Mouse (Mus musculus): Measurements from ENCODE around the gene C5ar1. TPM values are rescaled to one million over a fixed set of nuclear protein-coding genes. Genes with fewer than 3 reads are reported as not detected.
A peak's percentile ranks its signal among the peaks of the same experiment; 100 is the strongest.
"Not testable (repeated sequence)": the region's sequence is repeated elsewhere in the genome, so short reads cannot be mapped to it uniquely, and the experiment has no call there.

C5ar1 gene
- polyA plus RNA-seq (2016; fragmentation: Nextera tagmentation; extraction: Ambion mirVana), result 0.54 and 0.64 TPM in 2 replicates

DNA sequence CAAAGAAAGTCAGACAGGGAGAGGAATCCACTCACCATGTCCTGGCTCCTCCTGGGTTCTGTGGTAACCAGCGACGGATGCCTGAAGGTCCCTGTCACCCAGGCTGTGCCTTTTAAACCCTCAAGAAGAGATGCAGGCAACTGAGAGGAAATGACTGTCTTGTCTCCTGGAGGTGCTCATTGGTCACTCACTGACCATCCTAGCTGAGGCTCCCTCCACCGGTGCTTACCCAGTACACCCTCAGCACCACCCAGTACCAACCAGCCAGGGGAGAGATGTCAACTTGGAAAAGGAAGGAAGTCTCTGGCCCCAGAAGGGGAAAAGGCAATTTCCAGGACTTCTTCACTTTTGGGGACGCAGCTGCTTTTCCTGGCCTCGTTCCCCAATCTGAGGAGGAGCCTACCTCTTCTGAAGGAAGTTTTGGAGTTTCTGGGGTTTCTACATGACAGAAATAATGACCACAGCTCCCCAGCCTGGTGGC is at the start of gene C5ar1:
Gene C5ar1, minus strand, starts transcription at position 431 of the 481 bp plus-strand sequence.
- DNase-seq (ENCODE audit: low spot score), result no peak
- Histone ChIP-seq H3K36me3 (replicated peaks) (no peaks in the 10 kb centered on the region), H3K4me3 (no peak within 1 kb of the TSS), H3K4me1 (no peaks in the 10 kb centered on the region), H3K27me3 (replicated peaks; ENCODE audit: low read depth, poor library complexity, severe bottlenecking) (no peaks in the 10 kb centered on the region), H3K9me3 (no peaks in the 10 kb centered on the region; the same call in 1 of the 2 replicates), H3K27ac (replicated peaks) (no peak within 1 kb of the TSS)
- WGBS, result 88% methylated on average over 5 of the region's 5 CpGs

- Histone ChIP-seq H3K36me3 (replicated peaks) (no peaks in the 10 kb centered on the region), H3K9me3 (no peaks in the 10 kb centered on the region), H3K4me3 (peak overlapping the region; percentile 83), H3K27me3 (replicated peaks; ENCODE audit: low read depth, poor library complexity, severe bottlenecking) (peaks cover 23% of the 10 kb centered on the region), H3K27ac (replicated peaks) (peak overlapping the region; percentile 97; the same call in 1 of the 2 replicates), H3K4me1 (peaks cover 58% of the 10 kb centered on the region)
- no peak for DNase-seq (ENCODE audit: low spot score)
- 45% methylated on average over 16 of the region's 16 CpGs for WGBS
These were observed 49.4 kb upstream of the C5ar1 start for GRCm38 (mm10) chr7:16308555-16309317.

GRCm38 (mm10) chr7:16308093-16308492 is 48.8 kb upstream of the C5ar1 start, which contains the start of gene Bbc3:
Gene Bbc3, plus strand, starts transcription at chr7:16308393.
- H3K27ac ChIP-seq (replicated peaks), result peak within 1 kb of the TSS; percentile 97; the same call in 1 of the 2 replicates
- 70% methylated on average over 1 of the region's 1 CpGs for WGBS
- DNase-seq (ENCODE audit: low spot score); H3K9me3 ChIP-seq; H3K36me3 ChIP-seq (replicated peaks): not testable (repeated sequence)
- H3K4me1 ChIP-seq, result peaks cover 51% of the 10 kb centered on the region
- H3K27me3 ChIP-seq (replicated peaks; ENCODE audit: low read depth, poor library complexity, severe bottlenecking), result peaks cover 23% of the 10 kb centered on the region
- peak within 1 kb of the TSS; percentile 83 for H3K4me3 ChIP-seq

DNA sequence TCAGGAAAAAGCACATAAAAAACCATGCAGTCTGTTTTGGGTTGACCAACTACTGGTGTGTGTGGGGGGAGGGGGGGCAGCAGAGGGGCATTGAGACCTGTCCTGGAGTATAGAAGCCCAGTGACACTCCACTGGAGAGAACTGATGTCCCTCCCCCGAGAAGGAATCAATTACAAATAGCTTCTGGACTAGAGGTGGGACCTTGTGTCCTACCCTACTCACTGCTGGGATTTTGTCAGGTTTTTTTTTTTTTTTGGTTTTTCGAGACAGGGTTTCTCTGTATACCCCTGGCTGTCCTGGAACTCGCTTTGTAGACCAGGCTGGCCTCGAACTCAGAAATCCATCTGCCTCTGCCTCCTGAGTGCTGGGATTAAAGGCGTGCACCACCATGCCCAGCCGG is 47.8 kb upstream of the C5ar1 start:
- not testable (repeated sequence) for H3K27ac ChIP-seq (replicated peaks); H3K4me3 ChIP-seq; DNase-seq (ENCODE audit: low spot score); H3K36me3 ChIP-seq (replicated peaks); H3K9me3 ChIP-seq
- Histone ChIP-seq H3K4me1 (peaks cover 42% of the 10 kb centered on the region), H3K27me3 (replicated peaks; ENCODE audit: low read depth, poor library complexity, severe bottlenecking) (peaks cover 23% of the 10 kb centered on the region)
- 78% methylated on average over 6 of the region's 6 CpGs for WGBS

DNA sequence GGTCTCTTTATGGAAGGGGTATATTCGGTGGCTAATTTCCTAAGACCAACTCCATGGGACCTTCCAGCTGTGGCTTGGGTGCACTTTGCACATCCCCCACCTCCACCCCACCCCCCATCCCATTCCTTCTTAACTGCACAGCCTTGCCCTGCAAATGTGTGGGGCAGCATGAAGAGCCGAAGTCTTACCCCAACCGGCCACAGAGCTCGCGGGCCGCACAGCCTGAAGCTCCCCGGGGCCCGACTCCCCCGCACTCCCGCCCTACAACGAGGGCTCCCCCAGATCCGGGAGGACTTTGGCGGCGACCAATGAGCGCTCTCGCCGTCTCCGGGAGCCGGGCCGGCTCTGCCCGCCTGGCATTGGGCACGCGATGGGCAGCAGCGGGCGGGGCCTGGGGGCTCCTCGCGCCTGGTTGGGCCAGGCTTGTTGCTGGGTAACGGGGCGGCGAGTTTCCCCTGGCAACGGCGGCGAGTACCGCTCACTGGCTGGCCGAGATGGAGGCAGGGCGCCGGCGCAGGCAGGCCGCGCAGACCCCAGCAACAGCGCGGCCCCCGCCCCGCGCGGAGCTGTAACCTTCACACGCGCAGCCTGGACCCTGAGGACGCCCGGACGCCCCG is 40.2 kb upstream of the C5ar1 start:
- peaks cover 41% of the 10 kb centered on the region for H3K4me1 ChIP-seq
- H3K4me3 ChIP-seq, result peak overlapping the region; percentile 64
- peak; percentile 94 for DNase-seq (ENCODE audit: low spot score)
- no peaks in the 10 kb centered on the region for H3K36me3 ChIP-seq (replicated peaks)
- H3K27me3 ChIP-seq (replicated peaks; ENCODE audit: low read depth, poor library complexity, severe bottlenecking), result peaks cover 9% of the 10 kb centered on the region; the same call in 1 of the 2 replicates
- H3K27ac ChIP-seq (replicated peaks), result peak overlapping the region; percentile 83
- WGBS, result under 1% methylated on average over 52 of the region's 52 CpGs
- H3K9me3 ChIP-seq, result no peaks in the 10 kb centered on the region

- 75% methylated on average over 5 of the region's 5 CpGs for WGBS
- no peaks in the 10 kb centered on the region for H3K9me3 ChIP-seq
- peaks cover 41% of the 10 kb centered on the region for H3K4me1 ChIP-seq
- H3K27ac ChIP-seq (replicated peaks), result peak overlapping the region; percentile 83; the same call in 1 of the 2 replicates
- H3K4me3 ChIP-seq, result peak overlapping the region; percentile 64
- H3K36me3 ChIP-seq (replicated peaks), result no peaks in the 10 kb centered on the region
- H3K27me3 ChIP-seq (replicated peaks; ENCODE audit: low read depth, poor library complexity, severe bottlenecking), result peaks cover 9% of the 10 kb centered on the region; the same call in 1 of the 2 replicates
- no peak for DNase-seq (ENCODE audit: low spot score)
These were observed 39.6 kb upstream of the C5ar1 start for GRCm38 (mm10) chr7:16298927-16299326.

DNA sequence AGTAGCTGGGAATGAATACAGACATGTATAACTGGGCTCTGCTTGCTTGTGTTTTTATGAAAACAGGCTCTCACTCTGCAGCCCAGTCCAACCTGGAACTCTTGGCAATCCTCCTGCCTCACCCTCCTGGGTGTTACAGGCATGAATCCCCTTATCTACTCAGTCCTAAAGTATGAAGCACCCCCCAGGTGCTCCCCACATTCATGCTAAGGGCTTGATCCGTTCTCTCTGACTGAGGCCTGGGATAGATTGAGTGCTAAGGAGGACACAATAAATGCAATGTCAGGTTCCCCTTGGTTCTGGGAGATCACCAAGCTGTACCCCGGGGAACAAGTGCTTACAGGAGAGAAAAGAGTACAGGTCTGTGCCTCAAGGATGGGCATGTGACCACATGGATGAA is 38.3 kb upstream of the C5ar1 start:
- 67% methylated on average over 2 of the region's 2 CpGs for WGBS
- no peak overlapping the region for H3K27ac ChIP-seq (replicated peaks)
- peaks cover 9% of the 10 kb centered on the region; the same call in 1 of the 2 replicates for H3K27me3 ChIP-seq (replicated peaks; ENCODE audit: low read depth, poor library complexity, severe bottlenecking)
- no peaks in the 10 kb centered on the region for H3K9me3 ChIP-seq
- H3K4me1 ChIP-seq, result peaks cover 41% of the 10 kb centered on the region
- no peak for DNase-seq (ENCODE audit: low spot score)
- peak overlapping the region; percentile 59; the same call in 1 of the 2 replicates for H3K4me3 ChIP-seq
- no peaks in the 10 kb centered on the region for H3K36me3 ChIP-seq (replicated peaks)

DNA sequence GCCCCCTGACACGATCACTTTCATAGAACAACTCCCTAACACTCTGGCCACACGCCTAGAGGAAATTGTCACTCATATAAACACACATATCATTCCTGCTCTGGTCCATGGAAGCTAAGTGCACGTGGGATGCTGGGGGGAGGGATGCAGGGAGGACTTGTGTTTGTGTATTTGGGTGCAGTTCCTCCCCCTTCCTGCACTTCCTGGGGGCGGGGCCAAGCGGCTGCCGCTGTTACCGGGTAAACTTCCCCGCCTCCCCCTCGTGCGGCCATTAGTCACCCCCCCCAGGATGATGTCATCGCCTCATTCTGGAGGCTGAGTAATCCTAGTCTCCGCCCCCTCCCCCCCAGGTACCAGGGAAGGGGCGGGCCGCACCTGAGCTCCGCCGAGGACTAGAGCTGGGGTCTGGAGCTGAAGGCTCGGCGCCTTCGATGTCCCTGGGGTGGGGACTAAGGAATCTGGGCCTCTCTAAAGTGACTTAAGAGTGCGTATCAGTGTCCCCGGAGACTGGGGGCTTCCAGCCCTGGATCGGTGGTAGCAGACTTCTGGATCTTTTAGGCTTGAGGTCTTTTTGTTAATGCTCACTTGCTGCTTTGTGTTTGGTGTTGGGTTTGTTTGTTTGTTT is 37.5 kb upstream of the C5ar1 start:
- Histone ChIP-seq H3K36me3 (replicated peaks) (no peaks in the 10 kb centered on the region), H3K4me3 (peak overlapping the region; percentile 59), H3K9me3 (no peaks in the 10 kb centered on the region), H3K27me3 (replicated peaks; ENCODE audit: low read depth, poor library complexity, severe bottlenecking) (peaks cover 9% of the 10 kb centered on the region; the same call in 1 of the 2 replicates), H3K27ac (replicated peaks) (peak overlapping the region; percentile 82), H3K4me1 (peaks cover 41% of the 10 kb centered on the region)
- 1% methylated on average over 22 of the region's 22 CpGs for WGBS
- DNase-seq (ENCODE audit: low spot score), result peak; percentile 91

DNA sequence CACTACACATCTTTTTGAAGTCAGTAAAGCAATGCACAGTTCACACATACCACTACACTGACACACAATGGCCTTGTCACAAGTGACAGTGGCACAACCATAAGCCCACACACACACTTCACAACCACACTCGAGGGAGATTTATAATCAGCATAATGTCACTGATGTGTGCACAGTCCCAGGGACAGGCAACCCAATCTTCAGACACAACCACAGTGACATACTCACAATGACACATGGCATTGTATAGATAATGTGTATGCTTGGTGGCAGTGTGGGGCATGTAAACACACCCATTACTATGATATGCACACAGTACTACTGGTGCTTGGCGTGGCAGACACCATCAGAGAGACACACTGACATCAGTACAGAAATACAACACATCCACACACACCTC is 36.8 kb upstream of the C5ar1 start:
- peak overlapping the region; percentile 89 for H3K27ac ChIP-seq (replicated peaks)
- WGBS, result 39% methylated on average over 2 of the region's 2 CpGs

GRCm38 (mm10) chr7:16295321-16295900 is 36.1 kb upstream of the C5ar1 start:
- Histone ChIP-seq H3K4me3 (peak overlapping the region; percentile 61), H3K4me1 (peaks cover 41% of the 10 kb centered on the region), H3K9me3 (no peaks in the 10 kb centered on the region), H3K27me3 (replicated peaks; ENCODE audit: low read depth, poor library complexity, severe bottlenecking) (peaks cover 5% of the 10 kb centered on the region; the same call in 1 of the 2 replicates), H3K27ac (replicated peaks) (peak overlapping the region; percentile 89), H3K36me3 (replicated peaks) (no peaks in the 10 kb centered on the region)
- DNase-seq (ENCODE audit: low spot score), result peak; percentile 87
- 2% methylated on average over 41 of the region's 41 CpGs for WGBS

More for the DNA sequence above, 36.8 kb upstream of the C5ar1 start:
- Histone ChIP-seq H3K4me3 (peak overlapping the region; percentile 59), H3K27me3 (replicated peaks; ENCODE audit: low read depth, poor library complexity, severe bottlenecking) (peaks cover 9% of the 10 kb centered on the region; the same call in 1 of the 2 replicates), H3K4me1 (peaks cover 41% of the 10 kb centered on the region), H3K9me3 (no peaks in the 10 kb centered on the region), H3K36me3 (replicated peaks) (no peaks in the 10 kb centered on the region)
- no peak for DNase-seq (ENCODE audit: low spot score)

GRCm38 (mm10) chr7:16294837-16295236 is 35.5 kb upstream of the C5ar1 start:
- Histone ChIP-seq H3K36me3 (replicated peaks) (no peaks in the 10 kb centered on the region), H3K4me3 (peak overlapping the region; percentile 61), H3K27me3 (replicated peaks; ENCODE audit: low read depth, poor library complexity, severe bottlenecking) (peaks cover 5% of the 10 kb centered on the region; the same call in 1 of the 2 replicates), H3K9me3 (no peaks in the 10 kb centered on the region), H3K4me1 (peaks cover 37% of the 10 kb centered on the region), H3K27ac (replicated peaks) (peak overlapping the region; percentile 89)
- DNase-seq (ENCODE audit: low spot score), result peak; percentile 95
- under 1% methylated on average over 23 of the region's 23 CpGs for WGBS

DNA sequence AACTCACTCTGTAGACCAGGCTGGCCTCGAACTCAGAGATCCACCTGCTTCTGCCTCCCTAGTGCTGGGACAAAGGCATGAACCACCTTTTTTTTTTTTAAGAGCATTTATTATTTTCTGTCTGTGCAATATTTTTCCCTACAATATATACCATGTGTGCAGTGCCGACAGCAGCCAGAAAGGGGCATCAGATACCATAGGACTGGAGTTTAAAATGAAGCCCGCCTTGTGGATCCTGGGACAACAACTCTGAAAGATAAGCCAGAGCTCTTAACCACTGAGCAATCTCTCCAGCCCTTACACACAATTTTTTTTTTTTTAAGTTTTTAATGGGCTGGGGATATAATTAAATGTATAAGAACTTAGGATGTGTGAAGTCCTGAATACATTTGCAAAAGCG is 35.0 kb upstream of the C5ar1 start:
- Histone ChIP-seq H3K9me3 (no peaks in the 10 kb centered on the region), H3K27me3 (replicated peaks; ENCODE audit: low read depth, poor library complexity, severe bottlenecking) (peaks cover 5% of the 10 kb centered on the region; the same call in 1 of the 2 replicates), H3K4me1 (peaks cover 32% of the 10 kb centered on the region), H3K27ac (replicated peaks) (peak overlapping the region; percentile 89; the same call in 1 of the 2 replicates), H3K36me3 (replicated peaks) (no peaks in the 10 kb centered on the region), H3K4me3 (peak overlapping the region; percentile 61; the same call in 1 of the 2 replicates)
- peak; percentile 42 for DNase-seq (ENCODE audit: low spot score)
- 33% methylated on average over 4 of the region's 4 CpGs for WGBS

Measured in embryonic facial prominence, embryonic 10.5 days (tissue).